Mouse (Mus musculus): ENCODE measurements around the gene Diaph3.
A peak's percentile ranks its signal among the peaks of the same experiment; 100 is the strongest.

The Diaph3 gene

DNA sequence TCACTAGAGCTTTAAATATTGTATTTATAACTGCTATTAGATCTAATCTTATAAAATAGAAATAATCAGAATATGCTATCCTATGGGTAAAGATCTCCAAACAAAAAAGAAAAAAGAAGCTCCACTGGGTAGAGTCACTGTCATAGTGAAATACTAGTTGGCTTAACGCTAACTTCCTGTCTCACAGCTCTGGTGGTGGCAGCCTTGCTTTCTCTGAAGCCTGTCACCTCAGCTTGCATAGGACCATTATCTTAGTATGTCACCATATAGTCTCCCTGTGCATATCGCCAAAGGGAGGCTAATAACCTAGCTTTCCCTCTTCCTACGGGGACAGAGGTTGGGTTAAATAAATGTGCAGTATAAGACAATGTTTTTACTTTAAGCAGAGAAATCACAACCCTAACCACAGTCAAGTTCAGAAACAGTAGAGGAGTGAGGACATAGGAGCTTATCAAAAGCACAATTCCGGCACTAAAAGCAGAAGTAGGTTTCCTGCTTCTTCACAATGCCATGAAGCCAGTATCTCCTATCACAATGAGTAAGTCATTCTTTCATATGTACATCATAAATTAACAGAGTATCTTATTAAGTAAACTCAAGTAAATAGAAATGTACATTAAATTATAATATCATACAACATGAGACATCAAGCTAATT lies 293.8 kb downstream of the Diaph3 start:
- no peak for DNase-seq (ENCODE audit: extremely low spot score)

- no peak for DNase-seq (ENCODE audit: extremely low spot score)
Measured at GRCm38 (mm10) chr14:86844075-86844474, 297.0 kb downstream of the Diaph3 start.

DNA sequence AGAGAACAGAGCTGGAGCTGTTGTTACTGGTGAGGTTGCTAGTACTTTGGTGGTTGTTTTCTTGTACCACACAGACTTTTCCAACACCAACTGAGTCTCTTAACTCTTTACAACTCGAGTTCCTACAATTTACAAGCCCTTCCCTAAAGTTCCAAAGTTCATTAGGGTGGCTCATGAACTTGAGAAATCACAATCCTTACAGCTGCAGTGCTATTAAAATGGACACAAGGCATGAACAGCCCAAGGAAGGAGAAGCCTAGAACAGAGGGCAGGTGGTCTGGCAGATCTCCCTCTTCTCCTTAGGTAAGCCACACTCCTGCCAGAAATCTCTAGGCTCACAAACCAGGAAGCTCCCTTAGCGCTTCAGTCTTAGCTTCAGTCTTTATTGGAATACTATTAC lies 303.4 kb downstream of the Diaph3 start:
- no peak for DNase-seq (ENCODE audit: extremely low spot score)

- no peak for DNase-seq (ENCODE audit: extremely low spot score)
Measured at GRCm38 (mm10) chr14:86834851-86835250, 306.2 kb downstream of the Diaph3 start.

- DNase-seq (ENCODE audit: extremely low spot score), result no peak
Measured at GRCm38 (mm10) chr14:86834269-86834668, 306.8 kb downstream of the Diaph3 start.

- DNase-seq (ENCODE audit: extremely low spot score), result no peak
Measured at GRCm38 (mm10) chr14:86833003-86833402, 308.0 kb downstream of the Diaph3 start.

DNA sequence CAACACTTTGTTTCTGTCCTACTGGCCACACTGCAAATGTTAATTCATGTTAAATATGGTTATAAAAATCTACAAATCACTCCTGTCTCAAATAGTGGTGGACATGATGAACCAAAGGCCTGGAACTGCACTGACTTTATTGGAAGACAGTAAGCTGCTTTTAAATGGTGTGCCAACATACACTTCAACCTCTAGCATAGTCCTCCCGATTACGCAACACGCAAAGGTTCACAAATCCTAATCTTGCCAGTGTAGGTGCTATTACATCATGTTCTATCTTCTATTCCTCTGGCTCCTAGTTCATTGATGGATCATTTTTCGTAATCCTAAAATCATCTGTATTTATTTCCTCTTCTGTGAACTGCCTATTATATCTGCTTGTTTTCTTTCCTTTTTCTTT lies 324.8 kb downstream of the Diaph3 start:
- DNase-seq (ENCODE audit: extremely low spot score), result no peak

- no peak for DNase-seq (ENCODE audit: extremely low spot score)
Measured at GRCm38 (mm10) chr14:86788880-86789641, 352.0 kb downstream of the Diaph3 start.

DNA sequence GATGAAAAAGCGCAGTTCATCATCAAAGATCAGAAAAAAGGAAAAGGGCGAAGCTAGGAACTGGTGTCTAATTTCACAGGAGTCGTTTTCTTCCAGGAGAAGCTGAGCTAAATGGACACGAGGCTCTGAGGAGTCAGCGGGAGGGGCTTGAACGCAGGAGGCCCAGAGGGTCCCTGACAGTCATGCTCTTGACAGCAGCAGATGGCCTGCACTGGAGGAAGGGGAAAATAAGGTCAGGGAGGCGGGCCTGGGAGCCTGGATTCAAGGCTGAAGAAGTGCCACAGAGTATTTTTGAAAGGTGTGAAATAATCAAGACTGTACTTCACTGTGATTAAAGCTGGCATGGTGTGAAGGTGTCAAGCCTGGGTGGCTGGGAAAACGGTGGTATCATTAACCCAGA lies 354.2 kb downstream of the Diaph3 start:
- peak; percentile 35 for DNase-seq (ENCODE audit: extremely low spot score)

DNA sequence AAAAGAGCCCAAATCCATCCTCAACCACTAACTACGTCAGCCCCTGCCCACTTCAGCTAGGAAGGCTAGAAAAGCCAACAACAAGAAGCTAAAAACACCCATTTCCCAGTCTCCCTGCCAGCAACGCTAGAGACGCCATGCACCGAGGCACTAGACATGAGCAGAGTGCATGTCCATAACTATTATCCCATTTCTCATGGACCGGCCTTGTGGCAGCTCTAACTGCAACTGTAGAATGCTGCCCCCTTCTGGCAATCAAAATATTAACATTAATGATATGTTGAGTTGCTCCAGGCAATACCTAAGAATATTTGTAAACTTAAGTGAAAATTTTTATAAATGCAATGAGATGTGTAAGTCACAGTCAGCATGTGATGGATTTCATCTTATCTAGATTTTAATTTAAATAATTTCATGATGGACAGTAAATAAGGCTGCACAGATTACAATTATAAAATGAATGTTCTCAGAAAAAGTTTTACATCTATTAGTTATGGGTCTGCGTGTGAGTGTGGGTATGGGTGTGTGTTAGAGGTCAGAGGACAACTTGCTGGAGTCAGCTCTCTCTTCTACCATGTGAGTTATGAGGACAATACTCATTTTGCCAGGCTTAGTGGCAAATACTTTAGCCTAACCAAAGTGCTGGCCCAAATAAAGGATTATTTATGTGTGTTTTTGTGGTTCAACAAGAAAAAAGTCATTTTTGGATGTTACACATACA lies 359.3 kb downstream of the Diaph3 start:
- peak; percentile 36 for DNase-seq (ENCODE audit: extremely low spot score)

DNA sequence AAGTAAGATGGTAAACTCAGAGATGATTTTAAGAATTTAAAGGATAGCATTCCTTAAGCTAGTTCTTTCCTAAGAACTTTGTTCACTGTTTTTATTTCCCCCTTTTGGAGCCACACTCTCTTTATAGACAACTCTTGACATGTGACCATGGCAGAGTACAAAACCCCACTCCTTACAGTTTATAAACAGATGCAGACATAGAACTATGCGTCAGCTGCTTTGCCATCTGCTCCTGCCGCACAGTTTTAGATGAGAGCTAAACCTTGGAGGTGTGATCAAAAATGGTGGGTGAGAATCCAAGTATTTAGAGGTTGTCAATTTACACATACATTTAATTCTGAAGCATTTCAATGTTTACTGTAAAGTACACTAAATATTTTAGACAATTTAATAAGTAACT lies 367.7 kb downstream of the Diaph3 start:
- no peak for DNase-seq (ENCODE audit: extremely low spot score)

- DNase-seq (ENCODE audit: extremely low spot score), result peak; percentile 42
Measured at GRCm38 (mm10) chr14:86772176-86773150, 368.6 kb downstream of the Diaph3 start.

GRCm38 (mm10) chr14:86764286-86764685 lies 376.7 kb downstream of the Diaph3 start:
- no peak for DNase-seq (ENCODE audit: extremely low spot score)

DNA sequence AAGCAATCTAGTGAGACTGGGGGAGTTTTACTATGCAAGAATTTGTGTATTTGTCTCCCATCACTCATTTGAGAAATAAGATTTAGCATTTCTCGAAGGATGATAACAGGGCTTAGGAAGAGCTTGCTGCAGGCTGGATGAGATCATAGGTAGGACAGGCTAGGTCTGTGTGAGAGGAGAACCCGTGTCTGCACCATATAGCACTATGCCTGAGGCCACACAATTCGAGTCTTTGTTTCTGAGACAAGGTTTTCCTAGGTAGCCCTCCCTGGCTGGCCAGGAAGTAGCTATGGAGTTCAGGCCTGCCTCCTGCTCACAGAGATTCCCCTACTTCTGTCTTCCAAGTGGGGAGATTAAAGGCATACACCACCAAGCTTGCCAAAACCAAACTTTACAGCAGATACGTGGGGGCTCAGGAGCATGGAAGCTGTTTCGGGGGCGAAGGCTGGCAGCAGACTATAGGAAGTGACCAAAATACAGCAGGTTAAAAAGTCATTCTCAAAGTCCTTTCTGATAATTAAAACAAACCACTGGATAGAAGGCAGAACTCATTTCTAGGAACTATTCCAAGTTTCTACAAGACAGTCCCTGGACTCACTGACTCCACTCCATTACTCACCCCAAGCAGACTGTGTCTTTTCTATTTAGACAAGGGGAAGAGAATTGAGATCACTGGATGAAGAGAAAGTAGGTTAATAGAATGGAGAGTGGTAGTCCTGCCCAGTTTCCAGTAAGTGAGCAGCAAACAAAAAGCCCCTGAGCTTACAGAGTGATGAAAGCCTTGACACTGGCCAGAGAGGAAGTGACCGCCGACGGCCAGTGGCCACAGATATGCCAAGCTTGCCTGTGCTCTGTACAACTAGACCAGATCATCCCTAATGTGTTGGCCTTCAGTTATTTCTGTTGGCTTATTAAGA lies 383.2 kb downstream of the Diaph3 start:
- no peak for DNase-seq (ENCODE audit: extremely low spot score)

- no peak for DNase-seq (ENCODE audit: extremely low spot score)
Measured at GRCm38 (mm10) chr14:86757132-86757531, 383.9 kb downstream of the Diaph3 start.

- no peak for DNase-seq (ENCODE audit: extremely low spot score)
Measured at GRCm38 (mm10) chr14:86750351-86750750, 390.7 kb downstream of the Diaph3 start.

- DNase-seq (ENCODE audit: extremely low spot score), result no peak
Measured at GRCm38 (mm10) chr14:86749425-86749824, 391.6 kb downstream of the Diaph3 start.

DNA sequence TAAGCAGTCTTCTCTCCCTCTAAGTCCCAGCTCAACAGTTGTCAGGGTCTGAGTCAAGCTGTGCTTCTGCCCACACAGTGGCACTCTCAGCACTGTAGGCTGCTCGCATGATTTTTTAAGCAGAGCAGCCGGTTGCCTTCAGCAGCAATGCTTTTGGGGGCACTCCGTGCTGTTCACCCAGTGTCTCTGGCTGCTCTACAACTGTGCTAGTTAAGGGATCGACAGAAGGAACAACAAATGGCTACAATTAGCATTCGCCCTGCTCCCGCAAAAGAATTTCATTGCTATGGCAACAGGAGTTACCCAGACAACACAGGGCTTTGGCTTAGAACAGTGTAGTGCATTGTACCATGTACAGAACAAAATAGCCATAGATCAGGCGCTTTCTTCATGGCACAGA lies 392.2 kb downstream of the Diaph3 start:
- DNase-seq (ENCODE audit: extremely low spot score), result peak; percentile 63

- DNase-seq (ENCODE audit: extremely low spot score), result no peak
Measured at GRCm38 (mm10) chr14:86744523-86744922, 396.5 kb downstream of the Diaph3 start.

GRCm38 (mm10) chr14:86741855-86742531 lies 399.0 kb downstream of the Diaph3 start:
- DNase-seq (ENCODE audit: extremely low spot score), result no peak

Data from embryo, embryonic 9.5 days (tissue).